Mouse (Mus musculus) cerebellum, adult 2 months (tissue): Measurements from ENCODE around the gene Kcnip4. TPM values are rescaled to one million over a fixed set of nuclear protein-coding genes. Genes with fewer than 3 reads are reported as not detected.

Source experiments
- DNase-seq, 2 experiments: peaks; one replicate each; pipeline ENCODE4 v3.0.0; 2021
- H3K27ac ChIP-seq: fragments of 200-500 bp; 2 replicates; pipeline ENCODE4 v1.5.1; 2012; ENCODE audit warnings: low read length, control low read depth, inconsistent platforms; ENCODE audit not compliant: insufficient read depth
- H3K27me3 ChIP-seq: fragments of 200-500 bp; 2 replicates; pipeline ENCODE4 v1.6.1; 2012; ENCODE audit warnings: inconsistent platforms, mild to moderate bottlenecking, low read length, moderate library complexity; ENCODE audit not compliant: control insufficient read depth, insufficient read depth
- H3K4me1 ChIP-seq: fragments of 200-500 bp; 2 replicates; pipeline ENCODE4 v1.6.1; 2011; ENCODE audit warnings: low read length; ENCODE audit not compliant: control insufficient read depth, insufficient read depth
- H3K4me3 ChIP-seq: fragments of 200-500 bp; replicated peaks from 2 replicates; pipeline ENCODE3; 2011; ENCODE audit warnings: mild to moderate bottlenecking, low read depth, low read length, control low read depth; ENCODE audit not compliant: insufficient read depth
- CTCF ChIP-seq: fragments of 200-500 bp; IDR thresholded peaks from 2 replicates; pipeline ENCODE4 v1.5.1; 2011; ENCODE audit warnings: low read depth, mild to moderate bottlenecking, control low read depth, low read length, moderate library complexity, borderline replicate concordance; ENCODE audit not compliant: insufficient read depth
- POLR2A ChIP-seq: fragments of 200-500 bp; IDR thresholded peaks from 2 replicates; pipeline ENCODE4 v1.6.1; 2011; ENCODE audit warnings: low read length, control low read depth, borderline replicate concordance; ENCODE audit not compliant: insufficient read depth
- WGBS: fragments of 180-500 bp; shearing (Covaris S2); methylation state at CpG from one replicate; pipeline ENCODE4 v1.1.7; 2018; 5-methylcytosine and 5-hydroxymethylcytosine counted together
- polyA plus RNA-seq: library from polyadenylated mRNA; depleted of rRNA; stranded (reverse); fragments of >200 nt; gene quantifications from 2 replicates; pipeline ENCODE4 v1.2.3, GENCODE M21; 2012

Kcnip4 gene
- polyA plus RNA-seq, 1 experiment, result 93.6 TPM

GRCm38 (mm10) chr5:49271864-49272263 lies 252.8 kb downstream of the Kcnip4 start:
- Histone ChIP-seq H3K4me1 (no peaks in the 10 kb centered on the region), H3K27ac (no peak overlapping the region), H3K4me3 (no peak overlapping the region), H3K27me3 (no peaks in the 10 kb centered on the region)
- DNase-seq, result no peak
- TF ChIP-seq CTCF (no peak), POLR2A (no peak)

GRCm38 (mm10) chr5:49268807-49269206 lies 255.9 kb downstream of the Kcnip4 start:
- Histone ChIP-seq H3K27me3 (no peaks in the 10 kb centered on the region), H3K4me1 (no peaks in the 10 kb centered on the region), H3K27ac (no peak overlapping the region), H3K4me3 (no peak overlapping the region)
- 71% methylated on average over 8 of the region's 8 CpGs for WGBS
- no peak for DNase-seq
- TF ChIP-seq CTCF (no peak), POLR2A (no peak)

GRCm38 (mm10) chr5:49259356-49259755 lies 265.4 kb downstream of the Kcnip4 start:
- WGBS, result 67% methylated on average over 4 of the region's 4 CpGs
- H3K4me1 ChIP-seq, result no peaks in the 10 kb centered on the region; the same call in 1 of the 2 replicates

DNA sequence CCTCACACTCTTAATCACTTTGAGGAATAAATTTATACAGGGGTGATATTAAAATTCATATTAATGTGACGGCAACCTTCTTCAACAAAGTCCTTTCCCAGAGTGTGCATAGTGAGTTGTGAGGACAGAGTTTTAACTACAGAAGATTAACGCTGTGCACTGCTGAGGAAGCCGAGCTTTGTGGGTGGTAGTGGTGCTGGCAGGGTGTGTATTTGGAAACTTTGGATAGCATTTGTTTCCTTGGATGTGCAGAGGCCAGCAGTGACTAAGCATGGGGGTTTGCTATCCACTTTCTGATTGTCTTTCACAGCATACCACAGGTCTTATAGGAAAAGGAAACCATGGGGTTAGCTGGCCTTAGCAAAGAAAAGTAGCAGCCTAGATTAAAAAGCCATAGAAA lies 267.9 kb downstream of the Kcnip4 start:
- no peaks in the 10 kb centered on the region for H3K27me3 ChIP-seq
- DNase-seq, result no peak
- no peak for TF ChIP-seq CTCF
- no peak for TF ChIP-seq POLR2A
- WGBS, result 73% methylated on average over 3 of the region's 3 CpGs
- no peak overlapping the region for H3K4me3 ChIP-seq
- no peak overlapping the region for H3K27ac ChIP-seq
- H3K4me1 ChIP-seq, result no peaks in the 10 kb centered on the region; the same call in 1 of the 2 replicates

More at GRCm38 (mm10) chr5:49259356-49259755, 265.4 kb downstream of the Kcnip4 start:
- peak in 1 of 2 experiments; percentile 36 for DNase-seq
- Histone ChIP-seq H3K27ac (no peak overlapping the region), H3K27me3 (no peaks in the 10 kb centered on the region), H3K4me3 (no peak overlapping the region)
- no peak for TF ChIP-seq CTCF
- TF ChIP-seq POLR2A, result no peak

DNA sequence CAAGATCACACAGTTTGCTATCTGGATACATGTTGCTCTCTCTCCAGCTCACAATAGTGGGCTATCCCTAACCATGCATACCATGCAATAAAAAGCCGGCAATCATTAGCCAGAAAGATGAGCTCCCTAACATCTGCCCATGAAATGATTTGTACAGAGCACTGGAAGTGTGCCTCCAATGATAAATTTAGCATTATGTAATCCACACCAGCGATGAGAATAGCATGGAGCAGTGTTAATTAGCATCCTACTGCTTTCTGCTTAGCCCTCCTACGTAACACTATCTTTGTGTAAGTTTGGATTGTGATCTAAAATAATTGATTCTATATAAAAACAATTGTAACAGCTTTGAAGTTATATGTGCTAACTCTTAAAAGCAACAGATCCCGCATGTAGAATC lies 268.7 kb downstream of the Kcnip4 start:
- Histone ChIP-seq H3K27ac (no peak overlapping the region), H3K27me3 (no peaks in the 10 kb centered on the region), H3K4me1 (no peaks in the 10 kb centered on the region; the same call in 1 of the 2 replicates), H3K4me3 (no peak overlapping the region)
- WGBS, result 61% methylated on average over 4 of the region's 4 CpGs
- DNase-seq, result no peak
- TF ChIP-seq POLR2A, result no peak
- no peak for TF ChIP-seq CTCF

DNA sequence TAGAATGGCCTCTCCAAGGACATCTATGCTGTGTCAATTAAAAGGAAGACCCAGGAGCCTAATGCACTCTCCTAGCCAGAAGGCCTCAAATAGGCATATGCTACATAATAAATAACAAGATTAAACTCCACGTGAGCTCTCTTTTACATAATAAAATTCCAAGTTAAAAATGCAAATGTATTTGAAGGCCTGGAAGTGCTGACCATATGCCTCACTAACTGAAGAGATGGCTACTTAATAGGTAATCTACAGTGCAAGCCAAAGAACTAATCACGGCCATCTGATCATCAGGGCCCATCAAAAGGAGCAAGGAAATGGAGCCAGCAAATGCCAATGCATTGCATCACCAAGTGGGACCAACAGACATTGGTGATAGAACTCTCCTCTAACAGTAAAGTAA lies 277.6 kb downstream of the Kcnip4 start:
- TF ChIP-seq CTCF, result no peak
- no peak for TF ChIP-seq POLR2A
- DNase-seq, result peak in 1 of 2 experiments; percentile 57
- H3K4me1 ChIP-seq, result peaks cover 4% of the 10 kb centered on the region; the same call in 1 of the 2 replicates
- whole genome bisulfite sequencing, result 26% methylated on average over 2 of the region's 2 CpGs
- H3K27ac ChIP-seq, result no peak overlapping the region
- H3K27me3 ChIP-seq, result no peaks in the 10 kb centered on the region
- no peak overlapping the region for H3K4me3 ChIP-seq

- H3K4me3 ChIP-seq, result no peak overlapping the region
- peaks cover 4% of the 10 kb centered on the region; the same call in 1 of the 2 replicates for H3K4me1 ChIP-seq
- WGBS, result 82% methylated on average over 4 of the region's 4 CpGs
- H3K27ac ChIP-seq, result no peak overlapping the region
- DNase-seq, result no peak
- TF ChIP-seq POLR2A (no peak), CTCF (no peak)
- no peaks in the 10 kb centered on the region for H3K27me3 ChIP-seq
Measured at GRCm38 (mm10) chr5:49244414-49244813, 280.3 kb downstream of the Kcnip4 start.

GRCm38 (mm10) chr5:49241708-49242107 lies 283.0 kb downstream of the Kcnip4 start:
- no peak for TF ChIP-seq CTCF
- TF ChIP-seq POLR2A, result no peak
- over 99% methylated on average over 6 of the region's 6 CpGs for WGBS
- no peak overlapping the region for H3K4me3 ChIP-seq
- H3K27ac ChIP-seq, result no peak overlapping the region
- no peak for DNase-seq
- peaks cover 2% of the 10 kb centered on the region; the same call in 1 of the 2 replicates for H3K4me1 ChIP-seq
- no peaks in the 10 kb centered on the region for H3K27me3 ChIP-seq
